Mouse (Mus musculus) right cerebral cortex, adult 18-20 months (tissue): ENCODE measurements around the gene Plcb4.
A peak's percentile ranks its signal among the peaks of the same experiment; 100 is the strongest.
"Not testable (repeated sequence)": the region's sequence is repeated elsewhere in the genome, so short reads cannot be mapped to it uniquely, and the experiment has no call there.

ENCODE experiments used
- DNase-seq: peaks from one replicate; pipeline ENCODE4 v3.0.0; 2022; ENCODE audit warnings: mixed read lengths

Gene Plcb4

GRCm38 (mm10) chr2:135966871-135967557 lies 308.2 kb downstream of the Plcb4 start:
- peak; percentile 50 for DNase-seq

- no peak for DNase-seq
Measured at GRCm38 (mm10) chr2:135968159-135968558, 309.3 kb downstream of the Plcb4 start.

GRCm38 (mm10) chr2:135970902-135971301 lies 312.1 kb downstream of the Plcb4 start:
- peak; percentile 40 for DNase-seq

GRCm38 (mm10) chr2:135975978-135976377 lies 317.2 kb downstream of the Plcb4 start:
- DNase-seq: no peak

GRCm38 (mm10) chr2:135978790-135979189 lies 320.0 kb downstream of the Plcb4 start:
- DNase-seq: no peak

- DNase-seq: no peak
Measured at GRCm38 (mm10) chr2:135980428-135980827, 321.6 kb downstream of the Plcb4 start.

- no peak for DNase-seq
Measured at GRCm38 (mm10) chr2:135983972-135984371, 325.2 kb downstream of the Plcb4 start.

- DNase-seq: no peak
Measured at GRCm38 (mm10) chr2:135985536-135986265, 326.9 kb downstream of the Plcb4 start.

GRCm38 (mm10) chr2:135988475-135988874 lies 329.7 kb downstream of the Plcb4 start:
- DNase-seq: not testable (repeated sequence)

GRCm38 (mm10) chr2:135990686-135991085 lies 331.9 kb downstream of the Plcb4 start:
- not testable (repeated sequence) for DNase-seq

GRCm38 (mm10) chr2:135993314-135993713 lies 334.5 kb downstream of the Plcb4 start:
- no peak for DNase-seq

- DNase-seq: no peak
Measured at GRCm38 (mm10) chr2:135995196-135995595, 336.4 kb downstream of the Plcb4 start.

GRCm38 (mm10) chr2:135996936-135997335 lies 338.1 kb downstream of the Plcb4 start:
- no peak for DNase-seq

GRCm38 (mm10) chr2:135997361-135998150 lies 338.7 kb downstream of the Plcb4 start:
- no peak for DNase-seq

GRCm38 (mm10) chr2:135998886-135999285 lies 340.1 kb downstream of the Plcb4 start:
- DNase-seq: no peak

- no peak for DNase-seq
Measured at GRCm38 (mm10) chr2:135999361-135999760, 340.6 kb downstream of the Plcb4 start.

GRCm38 (mm10) chr2:136000933-136001332 lies 342.1 kb downstream of the Plcb4 start:
- no peak for DNase-seq

GRCm38 (mm10) chr2:136002118-136002517 lies 343.3 kb downstream of the Plcb4 start:
- no peak for DNase-seq

GRCm38 (mm10) chr2:136003836-136004235 lies 345.0 kb downstream of the Plcb4 start:
- DNase-seq: no peak

- DNase-seq: peak; percentile 67
Measured at GRCm38 (mm10) chr2:136006280-136006679, 347.5 kb downstream of the Plcb4 start.

- DNase-seq: peak; percentile 67
Measured at GRCm38 (mm10) chr2:136012759-136013158, 353.9 kb downstream of the Plcb4 start.

GRCm38 (mm10) chr2:136048464-136048863 lies 389.7 kb downstream of the Plcb4 start:
- DNase-seq: no peak
